Mouse (Mus musculus) kidney, adult 2 months (tissue): Measurements from ENCODE around the gene Prkn. TPM values are rescaled to one million over a fixed set of nuclear protein-coding genes. Genes with fewer than 3 reads are reported as not detected.

Source experiments
- DNase-seq: peaks from one replicate; pipeline ENCODE4 v3.0.0; 2021
- H3K27ac ChIP-seq: fragments of 200-500 bp; 2 replicates; pipeline ENCODE4 v1.5.1; 2012; ENCODE audit warnings: low read depth, low read length, control low read depth, inconsistent platforms; ENCODE audit not compliant: insufficient read depth
- H3K27me3 ChIP-seq: fragments of 200-500 bp; replicated peaks from 2 replicates; pipeline ENCODE4 v1.6.1; 2012; ENCODE audit warnings: mild to moderate bottlenecking, moderate library complexity, low read length, inconsistent platforms; ENCODE audit not compliant: control insufficient read depth, insufficient read depth
- H3K36me3 ChIP-seq: fragments of 200-500 bp; 2 replicates; pipeline ENCODE4 v1.6.1; 2012; ENCODE audit warnings: mild to moderate bottlenecking, moderate library complexity, low read length, inconsistent platforms; ENCODE audit not compliant: control insufficient read depth, insufficient read depth
- H3K4me1 ChIP-seq: fragments of 200-500 bp; 2 replicates; pipeline ENCODE4 v1.6.1; 2011; ENCODE audit warnings: low read length; ENCODE audit not compliant: control insufficient read depth, insufficient read depth
- H3K4me3 ChIP-seq: fragments of 200-500 bp; 2 replicates; pipeline ENCODE4 v1.5.1; 2011; ENCODE audit warnings: mild to moderate bottlenecking, low read depth, low read length, control low read depth; ENCODE audit not compliant: insufficient read depth
- CTCF ChIP-seq: fragments of 200-500 bp; conservative IDR thresholded peaks from 2 replicates; pipeline ENCODE4 v1.5.1; 2011; ENCODE audit warnings: low read depth, mild to moderate bottlenecking, control low read depth, low read length, moderate library complexity, mixed read lengths; ENCODE audit not compliant: insufficient read depth, insufficient read length
- POLR2A ChIP-seq: fragments of 200-500 bp; IDR thresholded peaks from one replicate; pipeline ENCODE4 v1.6.1; 2011; ENCODE audit warnings: low read depth, low read length, control low read depth
- WGBS: fragments of 180-500 bp; shearing (Covaris S2); methylation state at CpG from one replicate; pipeline ENCODE4 v1.1.7; 2018; 5-methylcytosine and 5-hydroxymethylcytosine counted together
- polyA plus RNA-seq: library from polyadenylated mRNA; depleted of rRNA; stranded (reverse); fragments of >200 nt; gene quantifications from 2 replicates; pipeline ENCODE4 v1.2.3, GENCODE M21; 2012

The Prkn gene
- polyA plus RNA-seq, 1 experiment: 6.1 TPM

- no peak for TF ChIP-seq POLR2A
- no peaks in the 10 kb centered on the region for H3K36me3 ChIP-seq
- no peak overlapping the region for H3K27ac ChIP-seq
- H3K4me3 ChIP-seq: no peak overlapping the region
- no peaks in the 10 kb centered on the region for H3K27me3 ChIP-seq
- no peak for DNase-seq
- WGBS: 57% methylated on average over 3 of the region's 3 CpGs
- H3K4me1 ChIP-seq: no peaks in the 10 kb centered on the region
These were observed 691.9 kb downstream of the Prkn start for GRCm38 (mm10) chr17:11532066-11532465.

DNA sequence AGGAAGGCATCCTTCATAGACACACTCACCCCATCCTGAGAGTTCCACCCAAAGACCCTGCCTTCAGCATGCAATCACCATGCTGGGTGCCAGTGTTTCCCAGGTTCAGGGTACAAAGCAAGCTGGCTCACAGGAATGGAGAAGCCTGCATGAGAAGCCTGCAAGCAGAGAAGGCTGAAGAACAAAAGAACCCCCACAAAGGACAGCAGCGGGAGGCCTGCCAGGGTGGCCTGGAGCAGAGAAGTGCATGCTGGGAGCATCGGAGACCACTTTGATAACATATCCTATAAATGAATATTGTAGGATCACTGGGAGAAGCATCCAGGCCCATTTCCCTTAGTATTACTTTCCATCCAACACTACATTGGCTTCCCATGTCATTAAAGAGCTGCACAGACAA is 692.6 kb downstream of the Prkn start:
- no peaks in the 10 kb centered on the region for H3K27me3 ChIP-seq
- H3K27ac ChIP-seq: no peak overlapping the region
- DNase-seq: no peak
- WGBS: 97% methylated on average over 2 of the region's 2 CpGs
- TF ChIP-seq POLR2A (no peak), CTCF (no peak)
- H3K4me1 ChIP-seq: no peaks in the 10 kb centered on the region
- H3K4me3 ChIP-seq: no peak overlapping the region
- no peaks in the 10 kb centered on the region for H3K36me3 ChIP-seq

DNA sequence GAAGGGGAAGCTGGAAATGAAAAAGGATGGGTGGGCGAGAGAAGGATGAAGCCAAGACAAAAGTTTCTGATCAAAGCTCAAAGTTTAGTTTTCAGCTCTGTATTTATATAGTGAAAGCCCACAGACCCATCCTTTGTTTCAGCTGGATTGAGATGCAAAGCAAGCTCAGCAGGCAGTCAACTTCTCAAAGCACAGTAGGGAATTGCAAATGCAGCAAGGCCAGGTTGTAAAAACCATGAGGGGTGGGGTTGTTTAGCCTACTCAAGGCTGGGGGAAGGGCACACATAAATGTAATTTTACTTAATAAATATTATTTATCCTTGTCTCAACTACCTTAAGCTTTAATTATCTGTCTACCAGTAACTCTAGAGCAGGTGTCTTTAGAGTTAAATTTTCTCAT is 693.7 kb downstream of the Prkn start:
- Histone ChIP-seq H3K27ac (no peak overlapping the region), H3K4me3 (no peak overlapping the region), H3K27me3 (no peaks in the 10 kb centered on the region), H3K36me3 (no peaks in the 10 kb centered on the region), H3K4me1 (no peaks in the 10 kb centered on the region)
- no peak for TF ChIP-seq CTCF
- TF ChIP-seq POLR2A: no peak
- no peak for DNase-seq
- WGBS: 98% methylated on average over 1 of the region's 1 CpGs

- no peak overlapping the region for H3K4me3 ChIP-seq
- TF ChIP-seq POLR2A: no peak
- no peaks in the 10 kb centered on the region for H3K4me1 ChIP-seq
- H3K27ac ChIP-seq: no peak overlapping the region
- WGBS: 82% methylated on average over 7 of the region's 7 CpGs
- DNase-seq: no peak
- no peaks in the 10 kb centered on the region for H3K27me3 ChIP-seq
- H3K36me3 ChIP-seq: no peaks in the 10 kb centered on the region
These were observed 698.6 kb downstream of the Prkn start for GRCm38 (mm10) chr17:11538826-11539225.

DNA sequence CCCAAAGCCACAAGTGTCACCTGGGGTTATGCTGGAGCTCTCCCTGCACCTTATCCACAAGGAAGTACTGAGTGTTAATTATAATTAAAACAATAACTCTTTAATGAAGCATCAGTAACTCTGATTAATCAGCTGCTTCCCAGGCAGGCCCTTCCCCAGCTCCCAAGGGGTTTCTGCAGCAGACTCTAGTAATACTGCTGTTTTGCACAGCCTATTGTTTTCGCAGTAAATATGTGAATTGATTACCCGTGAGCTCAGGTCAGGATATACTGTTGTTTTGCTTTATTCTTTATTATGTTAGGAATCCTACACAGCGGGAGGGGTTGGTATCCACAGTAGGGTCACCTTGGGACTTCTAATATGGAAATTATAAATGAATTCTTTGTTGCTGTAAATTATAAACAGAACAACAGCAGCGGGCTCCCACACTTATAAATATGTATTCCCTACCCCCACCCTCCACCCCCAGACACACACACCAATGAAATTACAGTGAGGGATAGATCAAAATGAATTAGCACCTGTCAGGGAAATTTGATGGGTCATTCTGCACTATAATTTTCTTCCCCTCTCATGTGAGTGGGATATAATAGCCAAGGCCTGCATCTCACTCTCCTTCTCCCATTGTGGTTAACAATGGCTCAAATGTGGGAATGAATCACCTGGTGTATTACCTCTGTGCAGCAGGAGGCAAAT is 701.9 kb downstream of the Prkn start:
- WGBS: 62% methylated on average over 4 of the region's 4 CpGs
- Histone ChIP-seq H3K4me1 (no peaks in the 10 kb centered on the region), H3K4me3 (no peak overlapping the region), H3K36me3 (no peaks in the 10 kb centered on the region), H3K27me3 (no peaks in the 10 kb centered on the region), H3K27ac (no peak overlapping the region)
- DNase-seq: no peak
- TF ChIP-seq CTCF (no peak), POLR2A (no peak)

DNA sequence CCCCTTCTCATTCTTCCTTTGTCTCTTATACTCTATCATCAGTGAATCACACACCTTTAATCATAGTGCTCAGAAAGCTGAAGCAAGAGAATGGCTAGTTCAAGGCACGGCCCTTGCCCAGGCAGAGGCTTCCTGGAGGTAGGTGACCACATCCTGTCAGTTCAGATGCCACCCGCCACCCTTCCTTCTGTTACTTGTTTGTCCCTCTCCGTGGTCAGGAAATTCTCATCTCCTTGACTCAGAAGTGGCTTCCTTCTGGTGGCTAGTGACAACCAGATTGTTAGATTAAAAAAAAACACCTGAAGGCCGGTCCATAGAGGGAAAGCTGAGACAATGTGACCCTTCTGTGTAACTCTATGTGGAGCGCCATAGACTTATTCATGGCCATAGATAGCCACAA is 710.4 kb downstream of the Prkn start:
- TF ChIP-seq CTCF (no peak), POLR2A (no peak)
- Histone ChIP-seq H3K4me3 (no peak overlapping the region), H3K4me1 (no peaks in the 10 kb centered on the region), H3K27me3 (no peaks in the 10 kb centered on the region), H3K36me3 (no peaks in the 10 kb centered on the region), H3K27ac (no peak overlapping the region)
- WGBS: 75% methylated on average over 5 of the region's 5 CpGs
- no peak for DNase-seq

DNA sequence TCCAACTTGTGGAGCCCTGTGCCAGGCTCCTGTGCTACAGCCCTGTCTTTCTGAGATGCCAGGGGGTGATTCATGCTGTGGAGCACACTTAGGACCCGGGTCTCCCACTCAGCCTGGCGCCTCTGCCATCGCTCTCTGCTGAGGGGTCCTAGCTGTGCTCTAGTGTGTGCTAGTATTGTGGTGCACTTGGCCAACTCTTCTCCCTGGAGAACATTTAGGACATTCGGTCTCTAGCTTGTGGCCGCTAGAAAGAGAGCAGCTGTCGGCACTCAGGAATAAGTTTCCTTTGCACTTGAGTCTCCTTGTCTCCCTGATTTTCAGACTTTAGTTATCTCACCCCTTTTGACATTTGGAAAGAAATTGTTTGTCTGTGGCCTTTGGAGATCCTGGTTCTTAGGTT is 725.5 kb downstream of the Prkn start:
- Histone ChIP-seq H3K36me3 (no peaks in the 10 kb centered on the region), H3K27me3 (no peaks in the 10 kb centered on the region), H3K4me1 (no peaks in the 10 kb centered on the region), H3K4me3 (no peak overlapping the region), H3K27ac (no peak overlapping the region)
- no peak for TF ChIP-seq POLR2A
- no peak for TF ChIP-seq CTCF
- WGBS: 85% methylated on average over 6 of the region's 6 CpGs
- DNase-seq: no peak
